Mouse (Mus musculus) small intestine, adult 2 months (tissue): ENCODE data around the gene Enho.

ENCODE experiments used
- CTCF ChIP-seq: fragments of 200-500 bp; IDR thresholded peaks from 2 replicates; pipeline ENCODE4 v1.5.1; 2012; ENCODE audit warnings: low read depth, mild to moderate bottlenecking, control low read depth, inconsistent platforms, low read length, moderate library complexity, mixed read lengths; ENCODE audit not compliant: insufficient replicate concordance, insufficient read length; ENCODE audit errors: extremely low read depth
- POLR2A ChIP-seq: fragments of 200-500 bp; IDR thresholded peaks from 2 replicates; pipeline ENCODE4 v1.6.1; 2012; ENCODE audit warnings: low read depth, mild to moderate bottlenecking, control low read depth, inconsistent platforms, low read length, moderate library complexity

GRCm38 (mm10) chr4:41636882-41637635 lies 3.1 kb downstream of the Enho start:
- TF ChIP-seq POLR2A (no peak), CTCF (no peak)
